Mouse (Mus musculus): ENCODE data around the gene Tmem132e.

Gene Tmem132e

DNA sequence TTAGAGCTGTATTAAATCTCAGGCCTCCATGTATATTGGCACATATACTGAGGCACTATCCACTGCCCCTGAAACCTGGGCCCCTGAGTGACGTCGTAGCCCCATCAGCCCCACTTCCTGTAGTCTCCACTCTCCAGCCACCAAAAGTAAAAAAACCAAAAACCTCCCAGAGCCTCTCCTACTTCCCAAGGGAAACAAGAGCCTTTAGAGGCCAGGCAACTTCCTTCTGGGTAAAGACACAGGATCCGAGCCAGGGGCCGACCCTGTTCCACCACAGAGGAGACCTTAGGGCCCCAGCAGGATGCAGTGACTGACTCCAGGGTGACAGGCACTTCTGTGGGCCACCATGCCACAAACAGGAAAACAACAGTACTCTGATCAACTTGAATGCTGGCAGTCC, 40.1 kb downstream of the Tmem132e start:
- no peak for DNase-seq (ENCODE audit: low spot score in 2 of 2)

DNA sequence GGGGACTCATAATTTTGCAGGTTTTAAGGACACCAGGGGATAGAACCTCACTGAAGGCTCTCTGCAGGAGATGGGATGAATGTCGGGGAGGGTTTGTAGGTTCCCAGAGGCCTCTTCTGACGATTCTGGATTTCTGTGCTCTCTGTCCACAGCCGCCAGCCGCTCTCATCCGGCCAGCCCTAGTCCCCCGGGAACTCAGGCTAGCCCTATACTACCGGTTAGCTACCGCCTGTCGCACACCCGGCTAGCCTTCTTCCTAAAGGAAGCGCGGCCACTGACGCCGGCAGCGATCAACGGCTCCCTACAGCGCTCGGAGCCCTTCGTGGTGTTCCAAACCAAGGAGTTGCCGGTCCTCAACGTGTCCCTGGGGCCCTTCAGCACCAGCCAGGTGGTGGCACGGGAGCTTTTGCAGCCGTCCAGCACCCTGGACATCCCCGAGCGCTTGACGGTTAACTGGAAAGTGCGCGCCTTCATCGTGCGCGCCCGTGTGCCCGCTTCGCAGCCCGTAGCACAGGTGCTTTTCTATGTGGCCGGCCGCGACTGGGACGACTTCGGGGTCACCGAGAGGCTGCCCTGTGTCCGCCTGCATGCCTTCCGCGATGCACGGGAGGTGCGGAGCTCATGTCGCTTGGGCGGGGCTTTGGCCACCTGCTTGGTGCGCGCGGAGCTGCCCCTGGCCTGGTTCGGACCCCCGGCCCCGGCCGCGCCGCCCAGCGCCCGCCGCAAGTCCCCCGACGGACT, 45.6 kb downstream of the Tmem132e start:
- no peak for DNase-seq (ENCODE audit: low spot score in 2 of 2)

DNA sequence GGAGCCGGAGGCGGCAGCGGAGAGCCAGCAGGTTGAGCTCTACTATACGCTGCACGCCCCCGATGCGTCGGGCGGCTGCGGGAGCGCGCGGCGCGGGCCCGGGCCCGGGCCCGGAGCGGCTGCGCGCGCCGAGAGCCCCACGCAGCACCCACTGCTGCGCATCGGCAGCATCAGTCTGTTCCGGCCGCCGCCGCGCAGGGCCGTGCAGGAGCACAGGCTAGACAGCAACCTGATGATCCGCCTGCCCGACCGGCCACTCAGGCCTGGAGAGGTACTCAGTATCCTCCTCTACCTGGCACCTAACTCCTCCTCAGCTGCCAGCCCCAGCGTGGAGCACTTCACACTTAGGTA, 46.1 kb downstream of the Tmem132e start:
- no peak for DNase-seq (ENCODE audit: low spot score in 2 of 2)

DNA sequence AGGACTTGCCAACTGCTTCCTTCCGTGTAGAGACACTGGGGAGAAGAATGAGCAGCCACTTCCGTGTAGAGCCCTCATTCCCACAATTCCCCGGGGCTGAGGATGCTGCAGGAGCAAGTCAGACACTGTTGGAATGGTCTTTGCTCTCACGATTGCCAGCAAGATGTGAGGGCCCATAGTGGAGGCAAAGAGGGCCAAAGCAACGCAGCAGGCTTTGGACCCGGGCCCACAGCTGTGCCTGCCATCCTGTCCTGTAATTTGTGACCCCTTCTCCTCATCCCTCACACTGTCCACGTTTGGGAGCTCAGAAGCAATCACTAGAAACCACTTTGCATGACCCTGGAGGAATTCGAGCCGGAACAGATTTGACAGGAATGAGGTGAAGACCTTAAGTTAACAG, 59.8 kb downstream of the Tmem132e start:
- no peak for DNase-seq (ENCODE audit: low spot score in 2 of 2)

DNA sequence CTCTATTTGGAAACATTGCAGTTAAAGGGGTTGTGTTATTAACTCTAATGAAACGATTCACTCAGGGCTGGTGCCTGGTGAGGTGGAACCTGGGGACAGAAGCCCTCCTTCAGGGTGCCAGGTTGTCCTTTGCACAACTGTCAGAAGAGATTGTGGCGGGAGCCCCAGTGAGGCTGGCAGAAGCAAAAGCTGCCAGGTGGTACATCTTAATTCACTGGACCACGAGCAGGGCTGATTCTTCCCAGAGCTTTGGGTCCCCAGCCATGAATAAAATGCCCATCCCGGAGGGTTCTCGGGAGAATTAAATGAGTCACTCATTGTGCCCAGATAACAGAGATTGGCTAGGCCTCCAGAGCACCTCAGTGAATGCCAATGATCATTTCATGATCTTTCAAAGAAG, 63.8 kb downstream of the Tmem132e start:
- DNase-seq (ENCODE audit: low spot score in 2 of 2): no peak

DNA sequence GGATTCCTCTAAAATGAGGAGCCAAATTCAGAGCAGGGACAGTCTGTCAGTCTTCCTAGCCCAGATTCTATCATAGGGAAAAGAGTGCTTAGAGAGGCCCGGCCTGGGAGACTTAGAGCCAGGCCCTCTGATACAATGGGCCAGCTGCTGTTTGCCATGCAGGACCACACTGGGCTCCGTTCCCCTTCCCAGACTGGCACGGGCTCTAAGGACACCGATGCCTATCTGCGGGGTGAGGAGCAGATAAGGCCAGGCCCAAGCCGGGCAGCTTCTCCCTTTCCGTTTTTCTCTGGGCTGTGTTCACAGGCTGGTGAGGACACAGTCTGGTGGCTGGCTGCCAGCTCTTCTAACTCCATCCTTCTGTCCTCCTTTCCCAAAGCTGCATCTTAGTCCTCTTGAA, 64.5 kb downstream of the Tmem132e start:
- no peak for DNase-seq (ENCODE audit: low spot score in 2 of 2)

DNA sequence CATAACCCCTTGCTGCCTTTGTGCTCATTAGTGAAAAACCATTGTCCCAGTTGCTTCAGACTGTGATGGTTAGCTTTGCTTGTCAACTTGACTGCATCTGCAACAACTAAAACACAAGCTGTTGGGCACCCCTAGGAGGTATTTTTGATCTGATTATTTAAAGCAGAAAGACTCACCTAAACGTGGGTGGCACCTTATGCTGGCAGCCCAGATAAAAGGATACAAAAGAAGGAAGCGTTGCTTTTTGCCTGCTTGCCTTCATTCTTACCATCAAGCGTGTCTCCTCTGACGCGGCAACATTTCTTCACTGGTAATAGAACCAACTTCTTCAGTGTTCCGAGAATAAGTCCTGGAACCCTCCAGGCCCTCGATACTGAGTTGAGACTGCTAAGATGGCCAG, 72.6 kb downstream of the Tmem132e start:
- no peak for DNase-seq (ENCODE audit: low spot score in 2 of 2)

DNA sequence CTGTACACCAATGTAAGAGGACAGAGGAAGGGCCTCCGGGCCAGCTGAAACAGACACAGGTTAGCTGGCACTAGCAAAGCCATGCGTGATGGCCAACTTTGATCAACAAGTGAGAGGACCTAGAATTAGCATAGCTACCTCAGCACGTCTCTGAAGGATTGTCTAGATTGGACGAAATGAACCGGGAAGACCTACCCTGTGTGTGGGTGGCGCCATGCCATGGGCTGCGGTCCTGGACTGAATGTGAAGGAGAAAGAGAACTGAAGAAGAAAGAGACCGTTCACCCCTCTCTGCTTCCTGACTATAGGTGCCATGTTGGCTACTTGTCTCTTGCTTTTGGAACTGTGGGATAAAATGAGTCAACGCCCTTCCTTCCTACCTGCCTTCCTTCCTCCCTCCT, 76.8 kb downstream of the Tmem132e start:
- DNase-seq (ENCODE audit: low spot score in 2 of 2): no peak

DNA sequence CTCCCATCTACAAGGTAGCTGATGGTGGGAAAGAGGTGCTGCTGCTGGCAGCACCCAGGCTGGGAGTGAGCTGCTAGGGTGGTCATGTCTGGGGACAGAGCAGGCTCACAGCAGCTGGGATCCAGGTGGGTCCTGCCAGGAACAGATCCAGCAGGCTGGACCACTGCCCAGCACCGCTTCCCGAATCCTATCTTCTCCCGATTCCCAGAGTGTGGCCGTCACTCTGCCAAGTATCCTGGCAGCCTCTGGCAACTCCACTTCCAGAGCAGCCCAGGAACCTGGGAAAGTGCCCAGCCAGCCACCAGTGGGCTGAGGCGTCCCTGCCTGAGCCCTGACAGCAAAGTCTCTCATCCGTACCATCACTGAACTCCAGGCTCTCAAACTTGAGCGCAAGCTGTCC, 78.5 kb downstream of the Tmem132e start:
- no peak for DNase-seq (ENCODE audit: low spot score in 2 of 2)

DNA sequence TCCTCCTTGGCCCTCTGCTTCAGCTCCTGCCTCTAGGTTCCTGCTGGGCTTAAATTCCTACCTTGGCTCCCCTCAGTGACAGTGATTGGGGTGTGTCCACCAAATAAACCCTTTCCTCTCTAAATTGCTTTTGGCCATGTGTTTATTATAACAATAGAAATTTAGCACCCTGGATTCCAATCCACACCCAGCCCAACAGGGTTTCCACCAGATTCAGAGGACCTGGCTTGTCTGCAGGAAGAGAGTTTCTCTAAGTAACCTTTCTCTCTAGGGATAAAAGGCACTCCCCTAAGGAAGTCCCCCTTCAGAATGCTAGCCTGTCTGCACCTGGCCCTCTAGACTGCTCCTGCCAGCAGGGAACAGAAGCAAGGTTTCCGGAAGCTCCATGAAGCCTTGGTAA, 82.4 kb downstream of the Tmem132e start:
- no peak for DNase-seq (ENCODE audit: low spot score in 2 of 2)

DNA sequence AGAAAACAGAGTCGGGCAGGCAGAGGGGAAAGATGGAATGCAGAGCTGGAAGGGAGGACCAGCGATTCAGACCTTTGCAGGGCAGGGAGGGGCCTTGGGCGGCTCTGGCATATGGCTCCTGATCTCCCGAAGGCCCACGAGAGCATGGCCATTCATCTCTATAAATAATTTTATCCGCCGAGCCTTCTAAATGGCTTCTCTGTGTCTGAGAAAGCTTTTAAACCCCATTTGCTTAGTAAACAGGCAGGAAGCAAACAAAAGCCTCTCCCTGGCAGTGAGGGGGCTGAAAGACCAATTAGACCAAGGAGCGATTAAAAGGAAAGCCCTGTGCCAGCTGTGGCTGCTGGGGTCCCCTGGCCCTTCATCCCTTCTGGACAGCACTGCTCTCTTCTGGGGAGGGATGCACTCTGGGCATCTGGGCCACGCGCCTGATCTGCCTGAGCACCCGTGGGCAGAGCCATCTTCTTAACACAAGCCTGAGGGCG, 84.5 kb downstream of the Tmem132e start:
- DNase-seq (ENCODE audit: low spot score in 2 of 2): no peak

DNA sequence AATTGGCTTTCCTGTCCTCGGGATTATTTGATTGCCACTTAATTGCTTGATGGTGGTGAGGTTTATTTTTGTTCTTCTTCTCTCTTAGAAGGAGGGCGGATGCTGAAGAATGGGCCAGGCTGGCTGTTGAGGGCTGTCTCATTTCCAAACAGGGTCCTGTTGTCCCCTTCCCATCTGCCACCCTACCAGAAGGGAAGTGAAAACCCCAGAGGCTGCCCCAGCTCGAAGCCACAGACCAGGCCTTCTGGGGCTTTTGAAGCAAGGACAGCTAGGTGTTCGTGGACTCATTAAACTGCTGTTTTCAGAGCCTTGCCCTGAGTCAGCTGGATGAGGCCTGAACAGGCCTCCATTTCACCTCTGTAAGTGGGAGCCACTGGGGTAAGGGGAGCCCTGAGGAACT, 87.4 kb downstream of the Tmem132e start:
- DNase-seq (ENCODE audit: low spot score in 2 of 2): no peak

DNA sequence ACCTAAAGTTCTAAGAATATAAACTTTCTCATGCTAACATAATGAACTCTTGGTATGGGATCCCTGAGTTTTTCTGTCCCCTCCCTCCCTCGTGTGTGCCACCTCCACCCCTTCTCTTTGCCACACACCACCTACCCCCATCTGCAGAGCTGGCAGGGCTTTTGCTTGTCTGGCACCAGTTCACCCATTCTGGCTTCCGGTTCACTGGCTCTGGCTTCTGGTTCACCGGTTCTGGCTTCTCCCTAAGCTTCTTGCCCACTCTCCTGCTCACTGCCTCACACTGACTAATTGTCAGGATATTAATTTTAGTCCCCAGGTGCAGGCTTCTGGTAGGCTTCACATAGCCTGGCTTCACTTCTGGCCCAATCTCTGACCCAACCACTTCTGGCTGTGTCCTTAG, 88.7 kb downstream of the Tmem132e start:
- DNase-seq (ENCODE audit: low spot score in 2 of 2): no peak

DNA sequence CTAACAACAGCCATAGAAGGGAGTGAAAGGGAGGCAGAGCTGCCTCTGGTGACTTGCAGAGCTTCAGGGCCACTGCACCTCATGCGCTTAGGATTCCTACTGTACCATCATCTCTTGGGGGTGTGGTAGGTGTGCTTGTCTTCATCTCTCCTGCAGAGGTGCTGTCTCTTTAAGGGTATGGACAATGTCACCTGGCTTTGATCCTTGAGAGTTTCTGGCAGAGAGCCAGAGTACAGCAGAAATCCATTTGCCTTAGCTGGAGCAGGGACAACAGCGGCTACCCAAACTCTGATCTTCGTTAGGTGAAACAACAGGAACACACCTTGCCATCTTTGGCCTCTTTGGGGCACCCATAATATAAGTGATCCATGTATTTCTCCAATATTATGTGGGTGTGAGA, 92.2 kb downstream of the Tmem132e start:
- DNase-seq (ENCODE audit: low spot score in 2 of 2): no peak

DNA sequence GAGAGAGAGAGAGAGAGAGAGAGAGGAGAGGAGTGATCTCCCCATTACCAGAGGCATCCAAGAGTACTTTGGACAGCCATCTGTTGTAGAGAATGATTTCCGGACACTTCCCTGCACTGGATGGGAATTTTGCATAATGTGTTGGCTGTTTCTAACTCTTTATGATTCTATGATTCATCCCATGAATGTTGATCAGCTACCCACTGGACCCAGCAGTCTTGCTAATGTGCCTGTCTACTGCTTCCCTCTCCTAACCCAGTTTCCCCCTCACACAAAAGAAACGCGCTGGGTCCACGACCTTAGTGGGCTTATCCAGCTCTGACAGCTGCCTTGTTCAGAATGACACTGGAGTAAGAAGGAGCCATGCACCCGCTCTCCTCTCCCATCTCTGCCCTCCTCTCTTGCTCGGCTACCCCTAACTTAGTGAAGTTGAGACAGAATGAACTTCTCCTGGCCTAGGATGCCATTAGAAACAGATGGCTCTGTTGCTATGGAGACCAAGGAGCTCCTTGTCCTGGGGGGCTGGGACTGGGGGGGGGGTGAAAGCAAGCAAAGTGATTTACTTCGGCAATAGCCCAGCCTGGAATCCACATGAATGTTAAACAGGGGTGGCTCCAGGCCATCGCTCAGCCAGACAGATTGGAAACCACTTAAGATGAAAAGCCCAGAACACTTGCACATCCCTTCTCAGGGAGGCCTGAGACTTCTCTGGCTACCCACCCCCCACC, 98.8 kb downstream of the Tmem132e start:
- DNase-seq (ENCODE audit: low spot score in 2 of 2): no peak

DNA sequence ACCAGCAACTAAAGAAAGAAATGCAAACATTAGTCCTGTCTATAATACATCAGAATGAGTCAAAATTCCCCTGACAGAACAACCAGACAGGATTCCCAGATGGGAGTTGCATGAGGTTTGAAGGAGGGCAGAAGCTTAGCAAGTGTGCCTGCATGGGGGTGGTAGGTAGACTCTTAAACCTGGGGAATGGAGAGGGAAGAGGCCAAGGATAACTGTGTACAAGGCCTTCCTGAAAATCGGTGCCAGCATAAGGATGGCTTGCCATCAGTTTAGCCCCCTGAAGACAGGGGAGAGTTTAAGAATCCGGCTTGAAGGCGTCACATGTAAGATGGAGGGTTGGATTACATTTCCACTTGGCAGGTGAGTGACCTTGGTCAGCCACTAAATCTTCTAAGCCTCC, 102.2 kb downstream of the Tmem132e start:
- no peak for DNase-seq (ENCODE audit: low spot score in 2 of 2)
